Mouse (Mus musculus) hindbrain, embryonic 10.5 days (tissue): Measurements from ENCODE around the gene Krt36. TPM values are rescaled to one million over a fixed set of nuclear protein-coding genes. Genes with fewer than 3 reads are reported as not detected.

Source experiments
- DNase-seq: peaks from one replicate; pipeline ENCODE4 v3.0.0-alpha.2; 2017; ENCODE audit warnings: low spot score
- H3K27ac ChIP-seq: fragments of 300-500 bp; sonication (generic); 2 replicates; pipeline ENCODE4 v1.5.1; 2016; ENCODE audit warnings: mild to moderate bottlenecking, moderate library complexity
- H3K27me3 ChIP-seq: fragments of 300-500 bp; sonication (generic); 2 replicates; pipeline ENCODE4 v1.6.1; 2016; ENCODE audit warnings: mild to moderate bottlenecking; ENCODE audit not compliant: poor library complexity, insufficient read depth, severe bottlenecking
- H3K36me3 ChIP-seq: fragments of 300-500 bp; sonication (generic); 2 replicates; pipeline ENCODE4 v1.6.1; 2016; ENCODE audit warnings: mild to moderate bottlenecking, moderate library complexity
- H3K4me1 ChIP-seq: fragments of 300-500 bp; sonication (generic); replicated peaks from 2 replicates; pipeline ENCODE4 v1.6.1; 2016; ENCODE audit warnings: mild to moderate bottlenecking
- H3K4me3 ChIP-seq: fragments of 300-500 bp; sonication (generic); 2 replicates; pipeline ENCODE4 v1.5.1; 2016; ENCODE audit warnings: mild to moderate bottlenecking, moderate library complexity
- H3K9me3 ChIP-seq: fragments of 300-500 bp; sonication (generic); 2 replicates; pipeline ENCODE4 v1.6.1; 2016; ENCODE audit warnings: mild to moderate bottlenecking, moderate library complexity
- WGBS: fragments of 180-500 bp; shearing (Covaris S2); methylation state at CpG from one replicate; pipeline ENCODE4 v1.1.7; 2016; 5-methylcytosine and 5-hydroxymethylcytosine counted together
- polyA plus RNA-seq: library from polyadenylated mRNA; unstranded; fragments of >200 nt; fragmentation: Nextera tagmentation; extraction: Ambion mirVana; gene quantifications from 2 replicates; pipeline ENCODE4 v1.2.1, GENCODE M21; 2016

The Krt36 gene
- not detected in 2 replicates for polyA plus RNA-seq

DNA sequence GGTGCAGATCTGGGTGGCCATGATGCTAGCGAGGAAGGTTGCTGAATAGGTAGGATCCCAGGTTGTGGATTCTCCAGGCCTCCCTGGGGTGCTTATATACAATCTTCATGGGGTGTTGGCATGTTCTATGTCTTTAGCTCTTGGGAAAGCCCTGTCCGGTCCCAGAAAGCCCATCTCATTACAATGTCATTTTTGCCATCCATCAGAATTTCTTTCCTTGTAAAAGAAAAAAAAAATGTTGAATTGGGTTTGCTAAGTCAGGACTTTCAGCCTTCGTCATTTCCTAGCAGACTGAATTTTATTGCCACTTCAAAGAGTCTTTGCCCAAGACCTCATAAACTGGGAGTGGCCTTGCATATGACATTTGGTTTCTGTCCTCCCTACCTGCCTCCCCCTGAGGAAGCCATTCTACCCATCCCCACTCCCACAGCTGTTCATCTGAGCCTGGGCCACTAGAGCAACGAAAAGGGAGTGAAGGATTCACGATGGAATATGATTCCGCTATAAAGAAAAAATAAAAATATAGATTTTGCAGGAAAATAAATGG is at the start of gene Krt36:
Krt36 (minus strand) TSS at position 51 of the 547 bp plus-strand sequence.
- H3K27ac ChIP-seq = no peak within 1 kb of the TSS
- 93% methylated on average over 6 of the region's 6 CpGs for WGBS
- DNase-seq = no peak
- no peaks in the 10 kb centered on the region for H3K36me3 ChIP-seq
- peaks cover 4% of the 10 kb centered on the region; the same call in 1 of the 2 replicates for H3K4me1 ChIP-seq
- H3K27me3 ChIP-seq = no peaks in the 10 kb centered on the region
- H3K4me3 ChIP-seq = no peak within 1 kb of the TSS
- H3K9me3 ChIP-seq = no peaks in the 10 kb centered on the region

- no peaks in the 10 kb centered on the region for H3K36me3 ChIP-seq
- WGBS = 49% methylated on average over 9 of the region's 9 CpGs
- H3K4me3 ChIP-seq = no peak within 1 kb of the TSS
- peaks cover 20% of the 10 kb centered on the region for H3K4me1 ChIP-seq
- peaks cover 36% of the 10 kb centered on the region for H3K27me3 ChIP-seq
- H3K9me3 ChIP-seq = no peaks in the 10 kb centered on the region
- no peak within 1 kb of the TSS for H3K27ac ChIP-seq
- no peak for DNase-seq
Measured at GRCm38 (mm10) chr11:100148615-100149330, 43.3 kb upstream of the Krt36 start, which contains the start of gene Krt19. TSS of gene Krt19 (minus strand) at chr11:100148665.

DNA sequence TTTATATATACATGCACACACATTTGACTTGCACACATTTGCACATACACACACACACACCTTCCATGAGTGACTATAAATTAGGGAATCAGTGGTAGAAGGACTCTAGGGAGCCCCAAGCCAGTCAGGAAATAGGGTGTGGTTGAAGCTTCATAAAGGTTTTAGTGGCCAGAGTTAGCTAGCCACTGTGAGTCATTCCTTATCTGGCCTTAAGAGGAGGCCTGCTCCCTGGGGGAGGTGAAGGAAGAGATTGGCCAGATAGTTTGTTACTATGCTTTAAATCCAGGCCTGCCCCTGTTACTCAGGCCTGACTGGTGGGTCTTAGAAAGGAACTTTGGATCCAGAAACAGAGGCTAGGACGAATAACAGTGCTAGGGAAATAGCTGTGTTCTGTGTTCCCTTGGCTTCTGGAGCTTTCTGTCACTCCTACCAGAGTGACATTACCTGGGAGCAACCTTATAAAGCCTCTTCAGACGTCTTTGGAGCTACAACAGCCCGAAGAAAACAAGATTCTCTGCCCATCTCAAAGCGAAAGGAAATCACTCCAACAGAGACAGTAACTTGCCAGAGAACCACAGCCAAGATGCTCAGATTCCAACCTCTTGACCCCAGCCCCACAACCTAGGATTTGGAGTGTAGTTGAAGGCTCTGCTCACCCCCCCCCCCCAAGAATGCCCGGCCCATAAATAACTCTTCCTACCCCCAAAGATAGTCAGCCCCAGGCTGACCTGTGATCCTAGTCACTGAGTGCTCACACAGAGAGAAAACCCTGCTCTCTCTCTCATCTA is 42.3 kb upstream of the Krt36 start:
- Histone ChIP-seq H3K27ac (no peak overlapping the region), H3K36me3 (no peaks in the 10 kb centered on the region), H3K27me3 (peaks cover 38% of the 10 kb centered on the region), H3K4me3 (no peak overlapping the region), H3K9me3 (no peaks in the 10 kb centered on the region), H3K4me1 (peaks cover 20% of the 10 kb centered on the region)
- WGBS = 70% methylated on average over 5 of the region's 5 CpGs
- no peak for DNase-seq

GRCm38 (mm10) chr11:100145858-100146560 is 40.6 kb upstream of the Krt36 start:
- WGBS = 4% methylated on average over 13 of the region's 13 CpGs
- DNase-seq = peak; percentile 20
- Histone ChIP-seq H3K36me3 (no peaks in the 10 kb centered on the region), H3K27me3 (peaks cover 38% of the 10 kb centered on the region), H3K4me3 (peak overlapping the region; percentile 50), H3K4me1 (peaks cover 20% of the 10 kb centered on the region), H3K27ac (0 out of 2 replicates have a peak overlapping the region, but pooled peaks have one; percentile 16), H3K9me3 (no peaks in the 10 kb centered on the region)

DNA sequence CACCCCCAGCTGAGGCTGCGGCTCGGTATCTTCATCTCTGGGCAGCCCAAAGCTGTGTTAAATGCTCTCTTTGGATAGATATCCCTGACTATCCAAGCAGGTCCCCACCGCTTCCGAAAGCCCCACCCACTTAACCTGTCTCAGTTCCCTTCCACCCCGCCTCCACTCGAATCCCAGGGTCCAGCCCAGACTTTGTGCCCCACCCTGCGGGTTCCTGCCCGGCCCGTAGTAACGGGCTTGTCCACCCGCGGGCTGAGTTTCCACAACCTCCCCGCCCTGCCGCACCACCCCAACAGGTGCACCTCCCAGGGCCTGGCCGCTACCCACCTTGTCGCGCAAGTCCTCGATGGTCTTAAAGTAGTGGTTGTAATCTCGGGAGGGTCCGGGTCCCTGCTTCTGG is 39.7 kb upstream of the Krt36 start:
- no peak for DNase-seq
- H3K9me3 ChIP-seq = no peaks in the 10 kb centered on the region

DNA sequence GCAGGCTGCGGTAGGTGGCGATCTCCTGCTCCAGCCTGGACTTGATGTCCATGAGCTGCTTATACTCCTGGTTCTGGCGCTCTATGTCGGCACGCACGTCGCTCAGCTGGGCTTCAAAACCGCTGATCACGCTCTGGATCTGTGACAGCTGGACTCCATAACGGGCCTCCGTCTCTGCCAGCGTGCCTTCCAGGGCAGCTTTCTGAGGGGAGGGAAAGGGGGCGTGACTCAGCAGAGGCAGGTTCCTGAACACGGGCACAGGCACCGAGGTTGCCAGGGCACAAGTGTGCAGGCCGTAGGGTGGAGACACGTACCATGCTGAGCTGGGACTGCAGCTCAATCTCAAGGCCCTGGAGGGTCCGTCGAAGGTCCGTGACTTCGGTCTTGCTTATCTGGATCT is 35.5 kb upstream of the Krt36 start:
- Histone ChIP-seq H3K36me3 (no peaks in the 10 kb centered on the region), H3K4me1 (peaks cover 46% of the 10 kb centered on the region), H3K4me3 (no peak overlapping the region), H3K9me3 (no peaks in the 10 kb centered on the region), H3K27me3 (peaks cover 28% of the 10 kb centered on the region), H3K27ac (no peak overlapping the region)
- WGBS = 86% methylated on average over 21 of the region's 21 CpGs
- DNase-seq = no peak

More for the DNA sequence above, 39.7 kb upstream of the Krt36 start:
- Histone ChIP-seq H3K4me3 (peak overlapping the region; percentile 50), H3K27me3 (peaks cover 38% of the 10 kb centered on the region), H3K36me3 (no peaks in the 10 kb centered on the region), H3K4me1 (peaks cover 20% of the 10 kb centered on the region), H3K27ac (peak overlapping the region; percentile 56; the same call in 1 of the 2 replicates)
- 1% methylated on average over 20 of the region's 20 CpGs for WGBS

GRCm38 (mm10) chr11:100139391-100139790 is 34.0 kb upstream of the Krt36 start:
- Histone ChIP-seq H3K27ac (peak overlapping the region; percentile 40; the same call in 1 of the 2 replicates), H3K27me3 (peaks cover 12% of the 10 kb centered on the region), H3K4me3 (no peak overlapping the region), H3K4me1 (peaks cover 32% of the 10 kb centered on the region), H3K36me3 (no peaks in the 10 kb centered on the region), H3K9me3 (no peaks in the 10 kb centered on the region)
- WGBS = 78% methylated on average over 2 of the region's 2 CpGs
- no peak for DNase-seq

- H3K4me1 ChIP-seq = peaks cover 32% of the 10 kb centered on the region
- H3K27me3 ChIP-seq = peaks cover 6% of the 10 kb centered on the region
- WGBS = 45% methylated on average over 7 of the region's 7 CpGs
- no peaks in the 10 kb centered on the region for H3K36me3 ChIP-seq
- no peaks in the 10 kb centered on the region for H3K9me3 ChIP-seq
- no peak overlapping the region for H3K4me3 ChIP-seq
- no peak for DNase-seq
- H3K27ac ChIP-seq = peak overlapping the region; percentile 40; the same call in 1 of the 2 replicates
Measured at GRCm38 (mm10) chr11:100138809-100139208, 33.4 kb upstream of the Krt36 start.

GRCm38 (mm10) chr11:100137693-100138092 is 32.3 kb upstream of the Krt36 start:
- H3K27me3 ChIP-seq = peaks cover 4% of the 10 kb centered on the region; the same call in 1 of the 2 replicates
- H3K36me3 ChIP-seq = no peaks in the 10 kb centered on the region
- no peak overlapping the region for H3K4me3 ChIP-seq
- DNase-seq = no peak
- peaks cover 32% of the 10 kb centered on the region for H3K4me1 ChIP-seq
- 53% methylated on average over 5 of the region's 5 CpGs for WGBS
- H3K9me3 ChIP-seq = no peaks in the 10 kb centered on the region
- H3K27ac ChIP-seq = no peak overlapping the region

GRCm38 (mm10) chr11:100136559-100136958 is 31.1 kb upstream of the Krt36 start:
- no peak for DNase-seq

GRCm38 (mm10) chr11:100135731-100136130 is 30.3 kb upstream of the Krt36 start, which contains the start of gene Krt15:
TSS of gene Krt15 (minus strand) at chr11:100135928.
- H3K36me3 ChIP-seq = no peaks in the 10 kb centered on the region
- WGBS = 73% methylated on average over 7 of the region's 7 CpGs
- no peaks in the 10 kb centered on the region for H3K9me3 ChIP-seq
- peaks cover 32% of the 10 kb centered on the region for H3K4me1 ChIP-seq
- H3K27me3 ChIP-seq = peaks cover 4% of the 10 kb centered on the region; the same call in 1 of the 2 replicates
- DNase-seq = no peak
- no peak within 1 kb of the TSS for H3K4me3 ChIP-seq
- H3K27ac ChIP-seq = no peak within 1 kb of the TSS

More at GRCm38 (mm10) chr11:100136559-100136958, 31.1 kb upstream of the Krt36 start:
- H3K4me3 ChIP-seq = no peak overlapping the region
- H3K27me3 ChIP-seq = peaks cover 4% of the 10 kb centered on the region; the same call in 1 of the 2 replicates
- H3K4me1 ChIP-seq = peaks cover 32% of the 10 kb centered on the region
- H3K9me3 ChIP-seq = no peaks in the 10 kb centered on the region
- H3K36me3 ChIP-seq = no peaks in the 10 kb centered on the region
- no peak overlapping the region for H3K27ac ChIP-seq
- 52% methylated on average over 5 of the region's 5 CpGs for WGBS

DNA sequence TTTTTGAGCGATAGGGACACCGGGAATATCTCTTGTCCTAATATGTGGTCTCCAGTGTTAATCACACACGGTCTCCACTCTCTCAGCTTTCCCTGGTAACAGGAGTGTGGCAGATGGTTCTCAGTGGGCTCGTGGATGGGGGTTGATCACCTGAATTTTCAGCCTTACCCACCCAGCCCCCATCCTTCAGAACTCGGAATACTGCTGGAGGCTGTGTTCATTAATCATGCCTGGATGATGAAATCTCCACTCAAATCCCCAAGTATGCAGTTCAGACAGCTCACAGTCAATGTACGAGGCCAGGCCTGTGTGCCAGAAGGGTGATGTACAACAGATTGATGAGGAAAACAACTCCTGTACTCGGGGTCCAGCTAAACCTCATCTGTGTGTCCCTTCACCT is 19.5 kb upstream of the Krt36 start:
- Histone ChIP-seq H3K9me3 (no peaks in the 10 kb centered on the region), H3K27me3 (no peaks in the 10 kb centered on the region), H3K27ac (no peak overlapping the region), H3K4me3 (no peak overlapping the region), H3K4me1 (no peaks in the 10 kb centered on the region), H3K36me3 (no peaks in the 10 kb centered on the region)
- 86% methylated on average over 7 of the region's 7 CpGs for WGBS
- DNase-seq = no peak
